Mouse (Mus musculus) heart, postnatal 25 days (tissue): ENCODE measurements around the gene Gm20911. TPM values are rescaled to one million over a fixed set of nuclear protein-coding genes. Genes with fewer than 3 reads are reported as not detected.
"Not testable (repeated sequence)": the region's sequence is repeated elsewhere in the genome, so short reads cannot be mapped to it uniquely, and the experiment has no call there.

Experiments
- DNase-seq: peaks from one replicate; pipeline ENCODE4 v3.0.0; 2022; ENCODE audit warnings: low spot score
- intact Hi-C: fragments of 180-260 bp; cut with DNase I; formaldehyde crosslinking; loops from one replicate; pipeline ENCODE4 v1.15.1; 2025
- total RNA-seq, 2 experiments: library from RNA; stranded (reverse); gene quantifications; 2 replicates each; pipeline ENCODE4 v1.2.3; 2021

Gene Gm20911
- total RNA-seq: not detected

GRCm38 (mm10) chrY:81457707-81458106 is at the start of gene Gm20911:
TSS of gene Gm20911 (plus strand) at chrY:81458007.
- intact Hi-C loops, DNase-seq: not testable (repeated sequence)
